Mouse (Mus musculus): ENCODE data around the gene Tor1aip1.
"Not testable (repeated sequence)": the region's sequence is repeated elsewhere in the genome, so short reads cannot be mapped to it uniquely, and the experiment has no call there.

Gene Tor1aip1
- long read RNA-seq, experiment 1, full-length matches to known transcripts, result 31 of 35 reads
- long read RNA-seq, experiment 1, partial matches to known transcripts, result 0 of 35 reads
- long read RNA-seq, experiment 1, other reads (novel, unspliced or antisense), result 4 of 35 reads
- long read RNA-seq, experiment 2, full-length matches to known transcripts, result 36 of 50 reads
- long read RNA-seq, experiment 2, partial matches to known transcripts, result 12 of 50 reads
- long read RNA-seq, experiment 2, other reads (novel, unspliced or antisense), result 2 of 50 reads

- intact Hi-C loops (cut with DNase I), result no loop called here
Observed at GRCm38 (mm10) chr1:156035930-156036737, at the start of gene Tor1aip1. Gene Tor1aip1 (minus strand): TSS chr1:156036480.

DNA sequence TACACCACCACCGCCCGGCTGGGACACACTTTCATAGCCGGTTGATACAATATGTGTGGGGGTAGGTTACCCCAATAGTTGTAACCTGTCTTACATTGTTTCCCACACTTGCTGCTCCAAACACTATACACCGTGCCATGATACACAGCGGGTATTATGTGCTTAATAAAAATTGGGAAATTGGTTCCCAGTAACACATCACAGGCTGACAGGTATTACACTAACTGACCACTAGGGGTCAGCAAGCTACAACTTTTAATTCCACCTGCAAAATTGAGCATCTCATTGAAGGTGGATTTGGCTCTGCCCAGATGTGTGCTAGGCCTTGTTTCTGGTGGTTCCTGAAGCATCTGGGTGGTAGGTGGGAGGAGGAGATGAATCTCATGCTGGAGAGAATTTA is 49.5 kb upstream of the Tor1aip1 start:
- intact Hi-C loops (cut with DNase I), result loop anchor here (2.0 to 5.0 kb wide), 3 partner anchors 143 to 462 kb away; no protein-coding TSS in a partner anchor

DNA sequence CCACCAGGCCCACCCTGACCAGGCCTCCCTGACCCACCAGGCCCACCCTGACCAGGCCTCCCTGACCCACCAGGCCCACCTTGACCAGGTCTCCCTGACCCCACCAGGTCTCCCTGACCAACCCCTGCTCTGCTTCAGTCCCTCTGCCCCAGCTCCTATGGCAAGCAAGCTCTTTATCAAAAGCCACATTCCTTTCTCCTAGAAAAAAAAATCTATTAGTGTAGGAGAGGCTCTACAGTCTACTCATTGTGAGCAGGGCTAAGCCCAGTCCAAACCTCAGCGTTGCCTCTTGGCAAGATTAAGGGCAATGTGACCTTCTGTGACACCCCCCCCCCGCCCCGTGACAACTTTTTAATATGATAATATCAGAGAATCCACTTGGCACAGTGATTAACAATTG is 48.3 kb upstream of the Tor1aip1 start:
- intact Hi-C loops (cut with DNase I), result loop anchor here (5.0 kb wide), 1 partner anchor 463 kb away; no protein-coding TSS in a partner anchor

DNA sequence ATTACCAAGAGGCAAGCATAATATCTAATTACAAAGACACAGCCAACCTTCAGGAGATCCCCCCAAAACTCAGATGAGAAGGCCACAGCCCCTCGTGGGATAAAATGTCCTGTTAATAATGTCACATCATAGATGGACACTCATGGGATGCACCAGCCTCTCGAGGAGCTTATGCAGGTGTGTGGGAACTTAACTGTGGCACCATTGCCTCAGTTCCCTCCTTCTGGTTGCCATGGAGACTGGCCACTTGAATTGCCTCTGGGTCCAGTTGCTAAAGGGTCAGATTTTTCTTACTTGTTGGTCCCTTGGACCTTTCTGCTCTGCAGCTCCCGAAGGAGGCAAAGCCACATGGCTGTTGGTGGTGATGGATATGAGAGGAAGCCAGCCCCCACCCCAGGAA is 41.4 kb upstream of the Tor1aip1 start:
- intact Hi-C loops (cut with DNase I), result no loop called here

DNA sequence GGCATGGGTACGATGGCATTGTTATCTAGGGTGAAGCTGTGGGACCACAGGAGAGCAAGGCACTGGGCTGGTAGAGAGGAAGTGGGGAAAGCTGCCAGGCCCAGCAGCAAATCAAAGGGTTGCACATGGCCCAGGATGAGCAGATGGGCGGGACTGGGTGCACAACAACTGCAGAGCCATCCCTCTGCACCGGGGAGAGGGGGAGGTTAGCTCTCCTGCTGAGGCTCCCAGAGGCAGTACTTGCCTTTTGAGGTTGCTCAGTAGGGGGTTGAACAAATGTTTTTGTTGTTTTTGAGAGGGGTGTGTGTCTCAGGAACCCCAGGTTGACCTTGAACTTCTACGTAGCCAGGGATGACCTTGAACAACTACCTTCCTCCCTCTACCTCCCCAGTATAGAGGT is 40.2 kb upstream of the Tor1aip1 start:
- intact Hi-C loops (cut with DNase I), result no loop called here

GRCm38 (mm10) chr1:156074575-156074974 is 38.3 kb upstream of the Tor1aip1 start:
- intact Hi-C loops (cut with DNase I), result no loop called here

- intact Hi-C loops (cut with DNase I), result no loop called here
Observed at GRCm38 (mm10) chr1:156073169-156073821, 37.0 kb upstream of the Tor1aip1 start.

DNA sequence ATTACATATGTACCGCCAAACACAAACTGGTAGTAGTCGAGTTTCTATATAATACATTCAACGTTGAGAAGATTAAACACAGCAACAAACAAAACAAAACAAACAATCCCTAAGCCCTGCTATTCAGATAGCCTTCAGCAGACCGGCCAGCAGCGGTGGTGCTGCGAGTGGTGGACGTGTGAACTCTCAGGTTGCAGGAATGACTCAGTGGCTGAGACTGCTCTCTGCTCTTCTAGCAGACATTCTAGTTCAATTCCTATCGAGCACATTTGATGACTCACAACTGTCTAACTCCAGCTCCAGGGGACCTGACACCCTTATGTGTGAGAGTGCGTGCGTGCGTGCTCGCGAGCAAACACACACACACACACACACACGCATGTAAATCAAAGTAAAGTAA is 33.8 kb upstream of the Tor1aip1 start:
- intact Hi-C loops (cut with DNase I), result no loop called here

- intact Hi-C loops (cut with DNase I), result no loop called here
Observed at GRCm38 (mm10) chr1:156066133-156066532, 29.9 kb upstream of the Tor1aip1 start.

DNA sequence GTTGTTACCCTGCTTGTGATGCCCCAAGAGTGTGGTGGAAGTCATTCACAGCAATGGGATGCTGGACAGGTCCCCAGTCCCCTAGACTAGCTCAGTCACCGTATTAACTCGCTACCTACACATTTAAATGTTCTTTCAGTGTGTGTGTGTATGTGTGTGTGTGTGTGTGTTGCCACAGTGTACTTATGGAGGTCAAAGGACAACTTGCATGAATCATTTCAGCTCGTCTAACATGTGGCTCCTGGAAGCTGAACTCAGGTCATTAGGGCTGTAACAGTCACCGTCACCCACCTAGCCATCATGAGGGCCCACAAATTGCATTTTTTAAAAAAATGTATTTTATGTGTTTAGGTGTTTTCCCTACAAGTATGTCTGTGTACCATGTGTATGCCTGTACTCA is 25.9 kb upstream of the Tor1aip1 start:
- intact Hi-C loops (cut with DNase I), result no loop called here

GRCm38 (mm10) chr1:156058207-156058606 is 21.9 kb upstream of the Tor1aip1 start:
- intact Hi-C loops (cut with DNase I), result no loop called here

- intact Hi-C loops (cut with DNase I), result no loop called here
Observed at GRCm38 (mm10) chr1:156046688-156047087, 10.4 kb upstream of the Tor1aip1 start.

GRCm38 (mm10) chr1:156044211-156044611 is 7.9 kb upstream of the Tor1aip1 start:
- intact Hi-C loops (cut with DNase I), result no loop called here

DNA sequence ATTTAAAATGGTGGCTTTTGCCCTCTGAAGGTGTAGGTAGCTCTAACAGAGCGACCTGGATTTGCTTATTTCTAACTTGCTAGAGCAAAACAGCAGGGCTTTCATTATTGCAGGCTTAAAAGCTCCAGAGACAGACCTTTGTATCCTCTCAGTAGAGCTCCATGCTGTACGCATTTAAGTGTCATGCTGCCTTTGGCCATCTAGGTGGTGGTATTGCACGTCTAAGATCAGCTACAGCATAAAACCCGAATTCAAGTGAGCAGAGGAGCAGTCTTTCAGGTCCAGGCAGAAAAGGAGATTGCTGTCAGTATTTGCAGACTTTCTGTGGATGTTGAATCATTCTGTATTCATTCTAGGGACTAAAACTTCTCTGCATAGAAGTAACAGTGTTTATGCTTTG is 6.7 kb upstream of the Tor1aip1 start:
- intact Hi-C loops (cut with DNase I), result no loop called here

DNA sequence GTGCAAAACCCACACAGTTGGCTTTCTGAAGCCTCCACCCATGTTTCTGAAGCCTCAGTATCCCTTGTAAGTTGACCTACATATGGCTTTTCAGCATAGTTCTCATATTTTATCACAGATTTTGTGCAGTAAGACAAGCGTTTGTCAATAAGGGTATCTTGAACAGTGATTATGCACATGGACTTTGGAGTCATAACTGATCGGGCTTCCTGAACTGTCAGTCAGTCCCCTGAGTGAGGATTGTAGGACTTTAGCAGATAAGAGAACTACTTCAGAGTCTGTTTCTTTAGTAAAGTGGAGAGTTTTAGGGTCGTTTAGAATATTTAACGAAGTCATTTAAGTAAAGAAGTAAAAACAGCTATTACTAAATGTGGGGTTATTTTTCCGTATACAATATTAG is 6.2 kb upstream of the Tor1aip1 start:
- intact Hi-C loops (cut with DNase I), result no loop called here

DNA sequence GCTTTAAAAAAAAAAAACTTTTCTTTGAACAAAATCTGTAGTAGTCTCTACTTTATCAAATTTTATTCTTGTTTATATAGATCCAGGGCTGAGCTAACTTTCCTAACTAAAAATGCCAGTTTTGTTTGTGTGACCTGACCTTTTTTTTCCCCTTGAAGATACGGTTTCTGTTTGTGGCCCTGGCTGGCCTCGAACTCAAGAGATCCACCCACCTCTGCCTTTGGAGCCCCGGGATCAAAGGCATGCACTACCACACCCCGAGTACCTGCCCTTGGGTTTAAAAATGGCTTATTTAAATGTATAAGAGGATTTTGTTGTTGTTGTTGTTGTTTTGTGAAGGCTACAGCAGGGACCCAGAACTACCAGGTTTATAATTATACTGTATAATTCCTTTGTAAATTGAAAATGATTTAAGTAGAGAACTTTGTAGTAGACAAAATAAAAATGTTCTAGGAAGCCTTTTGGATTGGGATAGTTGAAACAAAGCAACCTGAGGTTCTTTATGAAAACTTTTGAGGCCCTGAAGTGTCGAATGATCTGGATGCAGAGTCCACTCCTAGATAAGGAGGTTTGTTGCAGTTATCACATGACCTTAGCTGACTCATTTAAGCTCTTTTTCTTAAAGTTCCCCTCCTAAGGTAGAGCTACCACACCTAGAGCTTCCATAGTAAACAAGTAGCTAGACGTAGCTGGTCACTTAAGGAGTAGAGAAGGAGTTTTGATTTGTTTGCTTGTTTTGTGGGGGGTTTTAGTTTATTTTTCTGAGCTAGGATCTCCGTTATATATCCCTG is 5.4 kb upstream of the Tor1aip1 start:
- intact Hi-C loops (cut with DNase I), result no loop called here

DNA sequence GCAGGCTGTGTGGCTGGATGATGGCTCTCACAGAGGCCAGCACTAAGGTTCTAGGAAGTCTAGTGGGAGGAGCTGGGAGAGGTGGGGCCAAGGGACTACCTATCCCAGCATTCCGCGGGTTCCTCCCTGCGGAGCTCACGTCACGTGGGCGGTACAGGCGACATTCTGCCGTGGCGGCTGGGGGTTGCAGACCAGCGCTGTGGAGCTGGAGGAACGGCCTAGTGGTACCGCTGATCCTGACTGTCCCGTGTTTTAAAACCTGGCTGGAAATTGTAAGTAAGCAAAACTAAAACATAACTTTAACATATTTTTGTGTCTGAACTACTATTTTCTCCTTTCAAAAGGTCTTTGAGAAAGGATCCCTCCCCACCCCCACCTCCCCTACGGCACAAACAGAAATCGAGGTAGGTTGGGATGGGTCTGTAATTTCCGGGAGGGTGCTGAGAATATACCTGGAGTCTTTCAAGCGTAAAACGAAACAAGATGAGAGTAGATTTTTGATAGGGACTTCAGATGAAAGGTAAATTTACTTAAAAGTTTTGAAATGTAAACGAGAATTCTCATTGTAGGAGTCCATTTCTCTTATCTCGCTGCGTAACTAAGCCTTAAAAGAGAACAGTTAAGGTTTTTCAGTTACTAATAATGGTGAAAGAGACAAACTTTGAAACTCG is 4.6 kb upstream of the Tor1aip1 start:
- intact Hi-C loops (cut with DNase I), result no loop called here

DNA sequence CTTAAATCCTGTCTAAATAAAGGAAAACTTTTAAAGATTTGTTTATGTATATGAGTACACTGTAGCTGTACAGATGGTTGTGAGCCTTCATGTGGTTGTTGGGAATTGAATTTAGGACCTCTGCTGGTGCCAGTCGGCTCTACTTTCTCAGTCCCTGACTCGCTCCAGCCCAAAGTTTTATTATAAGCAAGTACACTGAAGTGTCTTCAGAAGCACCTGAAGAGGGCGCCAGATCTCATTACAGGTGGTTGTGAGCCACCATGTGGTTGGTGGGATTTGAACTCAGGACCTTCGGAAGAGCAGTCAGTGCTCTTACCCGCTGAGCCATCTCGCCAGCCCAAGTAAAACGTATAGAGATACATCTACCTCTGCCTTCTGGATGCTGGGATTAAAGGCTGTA is 3.7 kb upstream of the Tor1aip1 start:
- intact Hi-C loops (cut with DNase I), result not testable (repeated sequence)

- intact Hi-C loops (cut with DNase I), result no loop called here
Observed at GRCm38 (mm10) chr1:156037144-156037583, 884 bp upstream of the Tor1aip1 start.

DNA sequence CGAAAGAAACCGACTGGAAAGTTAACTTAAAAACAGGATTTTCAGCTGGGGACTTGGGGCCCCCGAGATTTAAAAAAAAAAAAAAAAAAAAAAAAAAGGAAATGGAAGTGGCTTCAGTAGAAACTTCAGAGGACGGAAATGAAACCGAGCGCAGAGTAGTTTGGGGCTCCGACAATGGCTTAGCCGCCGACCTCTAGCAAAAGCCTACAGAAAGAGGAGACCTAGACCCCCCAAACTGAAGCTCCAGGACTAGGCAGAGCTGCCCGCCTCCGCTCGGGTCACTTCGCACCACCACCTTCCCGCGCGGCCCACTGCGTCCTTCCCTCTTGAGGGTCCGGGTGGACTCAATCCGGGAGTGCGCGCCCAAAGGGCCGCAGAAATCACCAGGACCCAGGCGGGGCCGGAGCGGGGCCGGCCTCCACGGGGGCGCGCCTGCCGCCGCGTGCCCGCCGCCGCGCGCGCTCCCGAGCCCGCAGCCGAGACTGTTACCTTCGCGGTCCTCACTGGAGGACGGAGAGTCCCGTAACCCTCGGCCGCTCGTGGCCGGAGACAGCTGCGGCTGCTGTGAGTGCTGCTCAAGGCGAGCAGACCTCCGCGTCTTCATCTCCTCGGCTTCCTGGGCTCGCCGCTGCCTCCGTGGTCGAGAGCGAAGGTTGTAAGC is 881 bp downstream of the Tor1aip1 start, which contains the start of gene Tor1aip2:
Gene Tor1aip2, plus strand, starts transcription at position 135 of the 661 bp plus-strand sequence.
- intact Hi-C loops (cut with DNase I), result no loop called here

Data from adrenal gland (tissue).